Mouse (Mus musculus) embryonic fibroblast, embryonic 13.5 days (primary cell): ENCODE results near the gene Amd1.

Experiments
- CTCF ChIP-seq: IDR thresholded peaks from 2 replicates; pipeline ENCODE4 v1.5.1; 2011; ENCODE audit warnings: mild to moderate bottlenecking, control low read depth, low read length, moderate library complexity, borderline replicate concordance; ENCODE audit not compliant: insufficient read depth
- POLR2A ChIP-seq: IDR thresholded peaks from 2 replicates; pipeline ENCODE4 v1.6.1; 2011; ENCODE audit warnings: low read depth, mild to moderate bottlenecking, control low read depth, low read length, moderate library complexity

DNA sequence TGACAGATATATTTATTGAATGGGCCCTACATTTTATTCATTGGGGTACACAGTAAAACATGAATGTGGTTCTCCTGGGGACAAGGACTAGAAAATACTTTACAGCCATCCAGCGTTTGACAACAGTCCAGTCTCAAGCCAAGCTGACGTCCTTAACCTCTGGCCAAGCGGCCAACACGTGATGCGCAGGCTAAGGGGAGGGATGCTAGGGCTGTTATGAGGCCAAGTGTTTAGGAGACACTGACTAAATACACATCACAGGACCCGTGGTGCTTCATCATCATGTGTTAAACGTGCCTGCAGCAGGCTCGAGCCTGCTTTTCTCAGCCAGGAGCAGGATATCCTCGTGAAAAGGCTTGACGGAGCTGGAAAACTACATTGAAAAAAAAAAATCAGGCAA lies 18.3 kb upstream of the Amd1 start:
- TF ChIP-seq CTCF: no peak
- TF ChIP-seq POLR2A: no peak
